Mouse (Mus musculus) ES-Bruce4 (cell line): ENCODE measurements at regions not wholly inside any gene's neighbourhood (a gene's known extent, or its start where the extent isn't known, plus 50 kb on each side); places are given as distances from the start of the nearest gene placed in this dataset.

Experiments used
- CTCF ChIP-seq: IDR thresholded peaks from one replicate; pipeline ENCODE4 v1.8.1; 2011; ENCODE audit warnings: low read depth, low read length
- POLR2A ChIP-seq: IDR thresholded peaks from one replicate; pipeline ENCODE4 v1.8.1; 2011; ENCODE audit warnings: low read length; ENCODE audit not compliant: insufficient read depth

- TF ChIP-seq CTCF (no peak), POLR2A (no peak)
Measured at GRCm38 (mm10) chr11:23149556-23150244, 106.1 kb upstream of the Xpo1 start.
